In genomic region chr13:8191977-8192376, GRCm38 (mm10) we compare ENCODE assay signal across 20 mouse cellular contexts. TPM values are rescaled to one million over a fixed set of nuclear protein-coding genes. Genes with fewer than 3 reads are reported as not detected.
"Had no signal": no experiment of that assay in that cellular context is flagged by ENCODE, and none has a peak within 500 bp of the region (broad histone marks: within the 10 kb centered on the region; RNA-seq: fewer than 3 reads in every experiment).

No protein-coding gene starts in this region.

- H3K4me1 ChIP-seq: liver, embryonic 13.5 days; neural tube, embryonic 15.5 days had no signal

- H3K36me3 ChIP-seq: liver, embryonic 13.5 days; midbrain, embryonic 10.5 days; neural tube, embryonic 12.5 days; neural tube, embryonic 15.5 days had no signal

- H3K27ac ChIP-seq: kidney, postnatal 0 days; layer of hippocampus, adult 2 months; left cerebral cortex, adult 2 months; liver, embryonic 13.5 days; midbrain, embryonic 10.5 days; neural tube, embryonic 12.5 days; neural tube, embryonic 15.5 days had no signal

- H3K4me3 ChIP-seq: layer of hippocampus, adult 2 months; left cerebral cortex, adult 2 months; liver, embryonic 13.5 days; midbrain, embryonic 10.5 days; neural tube, embryonic 12.5 days; neural tube, embryonic 15.5 days had no signal

- H3K9ac ChIP-seq: liver, embryonic 13.5 days; neural tube, embryonic 12.5 days; neural tube, embryonic 15.5 days had no signal

- H3K4me2 ChIP-seq: liver, embryonic 13.5 days; neural tube, embryonic 12.5 days; neural tube, embryonic 15.5 days had no signal

- DNase-seq: kidney, postnatal 25 days; layer of hippocampus, postnatal 36 days; liver, embryonic 13.5 days; lung, adult 2 months; lung, postnatal 14 days; lung, postnatal 4 days; midbrain, embryonic 14.5 days; thymus, adult 18-20 months; thymus, postnatal 36 days had no signal

- H3K9me3 ChIP-seq: liver, embryonic 13.5 days; midbrain, embryonic 10.5 days; neural tube, embryonic 12.5 days; neural tube, embryonic 15.5 days had no signal

- H3K27me3 ChIP-seq: liver, embryonic 13.5 days; neural tube, embryonic 12.5 days; neural tube, embryonic 15.5 days had no signal

RNA-seq across cellular contexts. Expression of gene Adarb2, which starts 10.7 kb away (rescaled TPM):
- total RNA-seq: megakaryocyte progenitor cell, adult 5-6 weeks had no signal
- polyA plus RNA-seq: large intestine, adult 2 months; liver, adult 2 months; lung, adult 2 months; small intestine, adult 2 months; testis, adult 2 months had no signal
